Mouse (Mus musculus) layer of hippocampus, adult 9-10 months (tissue): Measurements from ENCODE around the gene Akr1a1.

ENCODE experiments used
- DNase-seq: peaks from one replicate; pipeline ENCODE4 v3.0.0; 2022; ENCODE audit warnings: low spot score

The Akr1a1 gene

DNA sequence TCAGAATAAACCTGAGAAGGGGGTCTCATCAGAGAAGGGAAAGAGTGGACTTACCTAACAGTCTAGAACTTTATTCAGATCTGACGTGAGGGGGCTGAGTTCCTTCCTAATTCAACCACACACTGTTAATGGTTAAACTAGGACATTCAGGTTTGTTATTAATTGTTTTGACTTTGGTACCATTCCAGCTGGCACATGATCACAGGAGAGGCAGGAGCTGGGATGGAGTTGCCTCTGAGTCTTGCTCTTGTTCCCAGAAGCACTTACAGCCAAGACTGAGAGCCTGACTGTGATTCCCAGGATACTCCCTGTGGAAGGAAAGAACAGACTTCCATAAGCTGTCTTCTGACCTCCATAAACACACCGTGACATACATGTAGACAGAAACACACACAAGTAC lies 8.0 kb upstream of the Akr1a1 start:
- no peak for DNase-seq

DNA sequence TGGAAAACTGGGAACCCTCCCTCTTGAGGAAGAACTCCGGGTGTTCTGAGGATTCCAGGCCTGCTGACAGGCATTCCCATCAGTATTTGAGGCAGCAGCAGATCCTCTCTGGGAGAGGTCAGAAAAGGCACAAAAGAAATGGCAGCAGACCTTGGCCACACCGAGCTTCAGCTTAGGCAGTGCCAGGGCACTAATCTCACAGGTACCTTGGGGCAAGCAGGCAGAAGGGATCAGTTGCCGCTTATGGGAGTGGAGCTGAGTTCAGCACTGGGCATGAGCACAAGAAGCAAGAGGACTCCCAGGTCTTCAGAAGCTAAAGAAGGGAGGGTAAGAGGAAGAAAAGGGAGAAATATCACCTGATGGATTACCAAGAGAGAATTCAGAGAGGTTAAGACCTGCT lies 6.5 kb upstream of the Akr1a1 start:
- no peak for DNase-seq

DNA sequence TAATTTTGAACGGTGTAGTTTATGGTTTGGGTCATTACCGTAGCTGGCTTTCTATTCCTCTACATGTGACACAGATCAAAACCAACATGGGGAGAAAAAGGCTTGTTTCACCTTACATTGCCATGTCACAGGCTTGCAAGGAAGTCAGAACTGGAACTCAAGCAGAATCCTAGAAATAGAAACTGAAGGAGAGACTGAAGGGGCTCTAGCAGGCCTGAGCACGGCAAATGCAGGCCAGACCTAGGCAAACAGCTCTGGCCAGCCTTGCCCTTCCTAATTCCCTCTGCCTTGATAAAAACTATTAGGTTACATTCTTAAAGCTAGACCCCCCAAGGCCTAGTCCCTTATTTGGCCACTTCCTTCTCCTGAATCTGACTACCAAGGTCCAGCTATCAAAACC lies 4.2 kb upstream of the Akr1a1 start:
- DNase-seq = no peak

DNA sequence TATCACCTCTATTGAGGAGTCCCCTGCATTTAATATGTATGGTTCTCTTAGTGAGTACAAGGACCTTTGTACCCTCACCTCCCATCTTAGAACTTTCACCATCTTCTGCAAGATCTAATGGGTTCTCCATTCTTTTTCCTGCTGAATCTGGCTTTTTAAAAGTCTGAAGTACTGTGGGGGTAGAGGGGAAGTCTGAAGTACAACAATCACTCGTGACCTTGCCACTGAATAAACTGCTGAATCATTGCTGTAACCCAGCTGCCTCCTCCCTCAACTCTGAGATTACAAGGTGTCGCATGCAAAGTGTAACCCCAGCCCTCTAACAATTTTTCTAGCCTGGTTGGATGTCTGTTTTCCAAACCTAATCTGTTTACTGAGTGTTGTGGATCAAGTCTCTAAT lies 3.6 kb upstream of the Akr1a1 start:
- no peak for DNase-seq

DNA sequence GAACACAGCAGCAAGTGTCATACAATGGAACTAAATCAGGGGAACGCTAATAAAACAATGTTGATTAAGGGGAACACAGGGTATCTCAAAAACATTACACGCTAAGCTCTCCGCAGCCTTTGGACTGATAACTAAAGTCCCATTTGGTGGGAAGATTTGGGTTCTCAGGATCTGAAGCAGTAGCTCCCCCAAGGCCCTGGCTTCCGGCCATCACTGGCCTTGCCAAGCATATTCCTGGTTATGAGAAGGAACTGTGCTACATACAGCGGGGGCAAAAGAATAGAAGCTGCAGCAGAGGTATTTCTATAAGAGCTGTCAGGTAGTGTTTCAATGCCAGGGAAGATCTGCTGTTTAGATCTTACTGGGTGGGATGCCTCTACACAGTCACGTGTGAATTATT lies 1.7 kb upstream of the Akr1a1 start:
- DNase-seq = no peak

DNA sequence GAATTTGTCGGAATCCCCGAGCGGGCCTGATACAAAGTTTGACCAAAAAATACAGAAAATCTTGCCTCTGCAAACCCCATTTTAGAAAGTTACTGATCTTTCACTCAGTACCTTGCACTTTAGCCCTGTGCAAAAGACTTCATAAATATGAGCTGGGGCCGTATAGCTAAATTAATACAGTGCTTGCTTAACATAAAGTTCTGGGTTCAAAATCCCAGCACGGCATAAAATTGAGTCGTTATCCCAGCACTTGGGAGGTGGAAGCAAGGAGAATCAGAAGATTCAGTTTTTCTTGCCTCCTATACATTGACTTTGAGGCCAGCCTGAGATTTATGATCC lies 286 bp upstream of the Akr1a1 start:
- no peak for DNase-seq

DNA sequence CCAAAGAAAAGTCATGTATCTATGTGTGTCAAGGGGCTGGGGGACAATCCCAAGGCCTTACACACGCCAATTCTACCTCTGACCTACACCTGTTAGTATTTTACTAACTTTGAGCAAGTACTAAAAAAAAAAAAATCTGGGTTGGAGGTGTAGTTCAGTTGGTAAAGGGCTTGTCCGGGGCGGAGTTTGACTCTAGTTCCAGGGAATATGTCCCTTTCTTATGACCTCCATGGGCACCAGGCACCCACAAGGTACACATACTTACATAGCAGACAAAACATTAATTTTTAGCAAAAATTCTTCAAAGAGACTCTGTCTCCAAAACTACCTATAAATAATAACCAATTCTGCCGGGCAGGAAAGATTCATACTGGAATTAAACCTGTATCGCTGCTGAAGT lies 1.1 kb downstream of the Akr1a1 start:
- DNase-seq = no peak

DNA sequence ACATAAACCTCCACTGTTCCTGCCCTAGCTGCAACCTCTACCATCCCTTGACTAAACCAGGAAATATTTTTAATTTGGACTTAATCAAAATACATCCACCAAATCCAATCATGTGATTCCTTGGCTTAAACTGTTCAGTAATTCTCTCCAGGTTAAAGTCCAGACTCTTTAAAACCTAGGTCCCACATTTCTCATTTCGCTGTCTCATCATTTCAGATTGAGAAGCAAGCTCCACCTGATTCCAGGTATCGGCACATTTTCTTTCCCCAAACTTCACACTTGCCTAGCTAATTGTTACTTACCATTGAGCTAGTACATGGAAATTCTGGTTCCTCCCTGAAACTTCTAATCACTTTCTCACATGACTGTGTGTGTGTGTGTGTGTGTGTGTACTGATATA lies 2.1 kb downstream of the Akr1a1 start:
- no peak for DNase-seq

DNA sequence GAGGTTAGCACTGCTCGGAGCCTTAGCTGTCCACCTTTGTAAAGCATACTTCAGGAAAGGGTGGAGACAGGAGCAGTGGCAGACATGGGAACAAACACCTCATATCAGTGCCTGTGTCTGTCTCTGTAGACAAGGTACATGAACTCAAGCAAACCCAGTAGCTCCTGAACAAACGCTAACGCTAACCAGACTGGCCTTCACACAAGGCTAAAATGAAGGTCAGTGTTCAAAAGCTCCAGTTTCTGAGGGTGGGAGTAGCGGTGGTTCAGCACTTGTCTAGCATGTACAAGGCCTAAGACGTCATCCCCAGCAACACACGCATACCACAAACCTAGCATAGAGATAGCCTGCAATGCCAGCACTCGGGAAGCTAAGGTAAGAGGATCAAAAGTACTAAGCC lies 5.9 kb downstream of the Akr1a1 start:
- no peak for DNase-seq

DNA sequence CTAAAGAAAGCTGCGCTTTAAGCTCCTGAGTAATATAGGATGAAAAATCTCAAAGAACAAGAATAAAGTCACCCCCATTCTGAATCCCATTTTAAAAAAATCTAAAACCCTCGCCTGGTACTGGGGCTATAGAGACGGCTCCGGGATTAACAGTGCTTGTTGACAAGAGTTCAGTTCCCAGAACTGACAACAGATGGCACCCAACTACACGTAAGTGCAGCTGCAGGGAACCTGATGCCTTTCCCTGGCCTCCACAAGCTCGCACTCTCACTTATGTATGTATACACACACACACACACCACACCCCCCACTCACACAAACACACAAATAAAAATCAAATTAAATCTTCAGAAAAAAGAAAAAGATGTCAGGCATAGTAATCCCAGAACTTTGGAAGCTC lies 7.2 kb downstream of the Akr1a1 start:
- DNase-seq = no peak

DNA sequence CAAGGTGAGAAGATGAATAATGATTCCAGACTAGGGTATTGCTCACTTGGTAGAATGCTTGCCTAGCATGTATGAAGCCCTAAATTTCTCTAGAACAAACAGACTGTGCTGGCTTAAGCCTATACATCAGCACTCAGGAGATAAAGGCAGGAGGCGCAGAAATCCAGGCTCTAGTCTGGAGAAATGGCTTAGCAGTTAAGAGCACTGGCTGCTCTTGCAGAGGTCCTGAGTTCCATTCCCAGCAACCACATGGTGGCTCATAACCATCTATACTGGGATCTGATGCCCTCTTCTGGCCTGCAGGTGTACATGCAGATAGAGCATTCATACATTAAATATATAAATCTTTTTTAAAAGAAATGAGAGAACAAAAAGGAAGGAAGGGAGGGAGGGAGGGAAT lies 9.4 kb downstream of the Akr1a1 start:
- DNase-seq = no peak

DNA sequence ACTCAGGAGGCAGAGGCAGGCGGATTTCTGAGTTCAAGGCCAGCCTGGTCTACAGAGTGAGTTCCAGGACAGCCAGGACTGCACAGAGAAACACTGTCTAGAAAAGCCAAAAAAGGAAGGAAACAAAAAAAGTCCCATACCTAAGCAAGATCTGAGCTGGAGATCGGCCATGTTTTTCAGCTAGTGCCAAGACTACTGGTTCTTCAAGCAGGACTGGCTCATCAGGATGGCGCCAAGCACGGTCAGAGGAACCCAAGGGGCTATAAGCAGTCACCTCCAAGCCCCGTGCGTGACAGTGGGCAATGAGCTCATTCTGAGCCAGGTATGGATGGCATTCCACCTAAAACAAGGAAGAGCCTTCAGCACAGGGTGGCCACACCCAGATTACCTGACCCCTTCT lies 12.7 kb downstream of the Akr1a1 start:
- no peak for DNase-seq

DNA sequence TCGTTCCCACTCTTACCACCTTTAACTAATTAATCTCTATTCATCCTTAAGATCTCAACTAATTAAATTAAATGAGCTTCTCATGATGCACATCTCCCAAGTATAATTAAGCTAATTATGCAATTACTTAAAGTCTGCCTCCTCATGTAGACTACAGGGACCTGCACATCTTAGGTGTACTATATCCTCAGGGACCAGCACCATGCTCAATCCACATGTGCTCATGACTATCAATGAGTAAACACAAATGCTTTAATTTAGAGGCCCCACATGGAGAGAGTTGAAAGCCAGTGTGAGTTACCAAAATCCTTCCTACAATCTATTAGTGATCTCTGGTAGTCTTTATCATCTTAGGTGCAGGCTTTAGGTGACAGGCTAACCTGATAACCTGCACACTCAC lies 16.3 kb downstream of the Akr1a1 start:
- no peak for DNase-seq

DNA sequence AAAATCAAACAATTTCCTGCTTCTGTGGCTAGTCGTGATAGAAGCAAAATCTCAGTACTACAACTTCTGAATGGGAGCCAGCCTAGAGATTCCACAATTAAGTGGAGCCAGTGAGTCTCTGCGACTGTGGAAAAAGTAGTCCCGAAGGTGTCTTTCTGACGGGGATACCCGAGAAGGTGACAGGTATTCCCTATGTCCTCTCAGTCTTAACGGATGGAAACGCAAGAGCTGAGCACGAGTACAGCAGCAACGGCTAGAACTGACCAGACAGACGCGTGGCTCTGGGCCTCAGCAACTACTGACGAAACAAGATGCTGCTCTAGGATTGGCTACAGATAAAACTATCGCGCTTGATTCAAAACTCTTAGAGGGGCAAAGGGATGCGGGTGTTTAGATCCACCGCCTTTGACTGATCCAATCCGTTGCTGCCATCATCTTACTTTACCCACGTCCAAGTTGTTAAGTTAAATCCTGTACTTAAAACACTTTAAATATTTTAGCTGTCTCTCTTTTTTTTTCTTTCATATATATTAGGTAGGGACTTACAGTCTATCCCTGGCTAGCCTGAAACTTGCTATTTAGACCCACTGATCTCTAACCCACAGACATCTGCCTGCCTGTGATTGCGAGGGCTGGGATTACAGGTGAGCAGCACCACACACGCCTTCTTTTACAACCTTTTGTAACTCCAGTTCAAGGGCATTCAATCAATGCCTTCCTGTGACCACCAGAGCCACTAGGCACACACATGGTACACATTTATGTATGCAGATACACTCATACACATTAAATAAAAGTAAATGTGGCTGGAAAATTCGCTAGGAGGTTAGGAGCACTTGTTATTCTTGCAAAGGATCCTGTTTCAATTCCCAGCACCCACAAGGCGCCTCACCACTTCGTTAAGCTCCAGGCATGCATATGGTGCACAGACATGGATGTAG lies 23.5 kb downstream of the Akr1a1 start, which contains the start of gene Nasp:
TSS of gene Nasp (minus strand) at position 220 of the 941 bp plus-strand sequence.
- peak; percentile 87 for DNase-seq

DNA sequence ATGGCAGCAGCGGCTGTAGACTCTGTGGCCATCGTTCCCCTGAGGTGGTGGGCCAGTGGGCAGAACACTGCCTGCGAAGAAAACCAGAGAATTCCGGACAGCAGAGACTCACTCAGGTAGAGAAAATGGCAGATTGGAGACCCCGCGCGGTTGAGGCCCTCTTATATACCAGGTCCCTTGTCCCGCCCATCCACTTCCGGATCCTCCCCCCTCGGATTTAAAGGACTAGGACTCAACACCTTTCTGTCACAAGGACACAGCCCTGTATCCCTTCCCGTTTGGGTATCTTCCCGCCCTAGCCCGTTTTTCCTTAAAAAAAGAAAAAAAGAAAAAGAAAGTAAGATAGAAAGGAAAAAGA lies 24.1 kb downstream of the Akr1a1 start:
- peak; percentile 93 for DNase-seq

DNA sequence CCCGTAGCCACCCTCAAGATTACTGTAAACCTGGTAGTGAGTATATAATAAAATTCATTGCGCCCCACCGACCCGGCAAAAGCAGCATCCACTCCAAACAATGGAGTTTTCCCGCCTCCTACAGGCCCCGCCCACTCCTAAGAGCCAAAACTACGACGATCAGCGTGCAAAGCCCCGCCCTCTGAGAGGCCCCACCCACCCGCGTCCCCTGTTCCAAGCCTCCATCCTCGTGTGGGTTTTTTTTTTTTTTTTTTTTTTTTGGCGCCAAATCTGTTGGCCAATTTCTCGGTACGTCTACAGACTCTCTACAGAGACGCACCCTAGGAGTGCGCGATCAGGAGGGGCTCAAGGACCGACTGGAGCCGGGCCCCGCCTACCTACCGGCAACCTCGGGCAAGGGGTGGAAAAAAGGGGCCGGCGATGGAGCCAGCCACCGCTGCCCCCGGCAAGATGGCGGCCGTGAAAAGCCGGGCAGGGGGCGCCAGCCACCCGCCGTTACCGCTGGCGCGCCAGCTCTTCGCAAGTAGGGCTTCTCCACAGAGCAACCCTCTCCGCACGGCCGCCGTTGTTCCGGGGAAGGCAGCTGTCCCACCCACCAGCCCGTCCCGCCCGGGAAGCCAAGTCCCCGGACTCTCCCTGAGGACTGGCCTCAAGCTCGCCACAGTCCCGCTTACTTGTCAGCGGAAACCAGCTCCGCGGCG lies 24.7 kb downstream of the Akr1a1 start:
- no peak for DNase-seq

DNA sequence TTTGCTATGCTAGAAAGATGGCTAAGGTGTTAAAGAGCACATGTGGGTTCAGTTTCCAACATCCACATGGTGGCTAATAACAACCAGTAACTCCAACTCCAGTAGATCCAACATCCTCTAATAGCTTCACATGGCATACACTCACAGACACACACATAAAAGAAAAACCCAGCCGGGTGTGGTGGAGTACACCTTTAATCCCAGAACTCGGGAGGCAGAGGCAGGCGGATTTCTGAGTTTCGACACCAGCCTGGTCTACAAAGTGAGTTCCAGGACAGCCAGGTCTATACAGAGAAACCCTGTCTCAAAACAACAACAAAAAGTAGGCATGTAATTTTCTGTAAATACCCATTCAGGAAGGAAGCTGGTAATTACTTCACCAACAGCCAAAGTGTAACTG lies 26.6 kb downstream of the Akr1a1 start:
- no peak for DNase-seq

DNA sequence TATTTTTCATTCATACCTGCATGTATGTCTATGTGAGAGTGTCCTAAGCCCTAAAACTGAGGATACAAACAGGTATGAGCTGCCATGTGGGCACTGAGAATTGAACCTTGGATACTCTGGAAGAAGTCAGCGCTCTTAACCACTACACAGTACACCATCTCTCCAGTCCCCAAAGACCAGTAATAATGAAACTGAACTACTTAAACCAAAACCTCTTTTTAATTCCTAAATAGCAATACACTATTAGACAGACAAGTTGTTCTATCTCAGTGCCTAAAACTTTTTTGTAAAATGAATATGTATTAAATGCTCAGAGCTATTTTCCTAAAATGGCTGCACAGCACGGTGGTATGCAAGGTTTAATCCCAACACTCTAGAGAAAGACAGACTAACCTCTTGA lies 36.2 kb downstream of the Akr1a1 start:
- DNase-seq = no peak

DNA sequence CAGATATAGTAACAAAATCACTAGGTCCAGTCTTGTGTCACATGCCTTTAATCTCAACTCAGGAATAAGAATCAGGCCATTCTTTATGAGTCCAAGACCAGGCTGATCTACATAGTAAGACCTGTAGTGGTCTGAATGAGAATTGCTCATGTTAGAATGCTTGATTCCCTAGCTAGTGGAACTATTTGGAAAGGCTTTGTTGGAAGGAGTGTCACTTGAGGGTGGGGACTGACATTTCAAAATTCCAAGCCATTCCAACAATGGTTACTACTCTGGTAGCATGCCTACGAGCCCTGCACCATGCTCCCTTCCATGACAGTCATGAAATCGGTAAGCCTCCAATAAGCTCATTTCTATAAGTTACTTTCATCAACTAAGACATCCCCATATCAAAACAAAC lies 38.9 kb downstream of the Akr1a1 start:
- DNase-seq = no peak

DNA sequence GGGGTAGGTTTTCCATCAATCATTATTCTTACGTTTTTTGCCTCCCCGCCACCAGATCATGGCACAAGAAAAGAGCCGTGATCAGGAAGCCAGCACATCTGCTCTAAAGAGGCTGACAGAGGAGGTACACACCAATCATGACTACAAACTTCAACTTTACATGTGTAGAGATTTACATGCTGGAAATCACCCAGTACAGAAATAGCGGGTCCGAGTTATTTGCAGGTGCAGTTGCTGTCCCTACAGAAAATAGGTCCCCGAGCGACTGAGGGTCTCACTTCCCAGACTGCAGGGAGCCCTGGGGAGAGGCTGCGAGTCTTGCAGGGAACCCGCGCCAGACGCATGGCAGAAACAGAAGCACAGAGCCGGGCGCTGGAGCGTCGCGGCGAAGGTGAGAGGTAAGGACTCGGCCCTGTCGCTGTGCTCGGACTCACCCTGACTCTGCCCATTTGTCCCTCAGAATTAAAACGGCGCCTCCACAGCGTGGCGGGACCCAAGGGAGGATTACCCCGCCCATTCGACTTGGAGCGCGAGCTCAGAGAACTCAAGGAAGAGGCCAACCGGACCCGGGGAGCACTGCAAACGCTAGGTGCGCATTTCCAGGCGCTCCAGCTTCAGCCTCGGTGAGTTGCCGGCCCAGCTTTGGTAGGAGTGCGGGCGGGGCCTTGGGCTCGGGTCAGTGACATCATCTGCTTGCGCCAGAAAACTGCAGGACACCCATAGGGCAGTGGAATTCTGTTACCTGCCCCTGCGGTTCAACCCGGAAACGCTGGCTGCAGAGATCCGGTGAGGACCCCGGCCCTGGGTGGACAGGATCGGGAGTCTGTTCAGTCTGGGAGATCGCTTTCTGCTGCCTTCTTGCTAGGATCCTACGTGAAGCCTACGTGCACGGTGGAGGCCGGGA lies 54.2 kb downstream of the Akr1a1 start:
- peak; percentile 77 for DNase-seq

DNA sequence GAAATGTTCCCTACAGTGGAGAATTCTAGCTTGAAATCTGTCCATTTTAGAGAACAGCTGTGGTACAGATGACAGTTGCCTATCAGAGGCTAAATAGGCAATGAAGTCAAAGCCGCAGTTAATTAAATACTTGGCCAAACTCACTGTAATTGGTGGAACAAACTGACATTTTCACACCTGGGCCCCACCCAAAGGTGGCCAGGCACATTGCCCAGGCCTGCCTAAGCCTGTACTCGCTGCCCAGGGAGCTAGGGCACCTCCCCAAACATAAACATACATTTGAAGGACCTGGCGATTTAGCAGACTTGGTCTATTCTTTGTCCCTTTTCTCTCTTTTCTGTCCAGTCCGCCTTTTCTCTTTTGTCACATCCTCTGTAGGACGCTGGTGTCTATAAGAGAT lies 55.1 kb downstream of the Akr1a1 start, which contains the start of gene Ccdc17:
TSS of gene Ccdc17 (plus strand) at position 276 of the 400 bp plus-strand sequence.
- DNase-seq = no peak

DNA sequence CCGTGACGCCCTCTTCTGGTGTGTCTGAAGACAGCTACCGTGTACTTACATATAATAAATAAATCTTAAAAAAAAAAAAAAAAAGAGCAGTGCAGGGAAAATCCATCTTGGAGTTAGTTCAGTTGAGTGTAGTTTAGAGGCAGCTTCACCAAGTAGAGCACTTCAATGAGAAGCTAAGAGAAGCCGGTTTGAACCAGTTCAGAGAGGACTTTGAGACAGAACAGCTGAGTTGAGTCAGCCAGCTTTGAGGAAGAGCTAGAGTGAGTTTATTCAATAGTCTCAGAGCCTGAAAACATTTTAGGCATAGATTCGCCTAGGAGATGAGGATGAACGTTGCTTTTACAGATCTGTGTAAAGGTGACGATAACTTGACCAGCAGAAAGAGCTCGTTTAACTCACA lies 55.7 kb downstream of the Akr1a1 start:
- DNase-seq = no peak
